Mouse (Mus musculus) gastrocnemius, adult 2 months (tissue): Measurements from ENCODE around the gene Cct8. TPM values are rescaled to one million over a fixed set of nuclear protein-coding genes. Genes with fewer than 3 reads are reported as not detected.
"Not testable (repeated sequence)": the region's sequence is repeated elsewhere in the genome, so short reads cannot be mapped to it uniquely, and the experiment has no call there.

Experiments used
- DNase-seq: peaks from one replicate; pipeline ENCODE4 v3.0.0; 2022
- H3K27ac ChIP-seq: fragments of 200-600 bp; 2 replicates; pipeline ENCODE4 v1.8.1; 2022; ENCODE audit warnings: mild to moderate bottlenecking
- H3K4me3 ChIP-seq: fragments of 200-600 bp; 2 replicates; pipeline ENCODE4 v1.8.1; 2022; ENCODE audit warnings: mild to moderate bottlenecking, moderate library complexity
- CTCF ChIP-seq: fragments of 200-600 bp; IDR thresholded peaks from 2 replicates; pipeline ENCODE4 v1.8.1; 2022; ENCODE audit warnings: antibody characterized with exemption, mild to moderate bottlenecking, moderate library complexity
- intact Hi-C: fragments of 180-260 bp; cut with DNase I; formaldehyde crosslinking; loops from one replicate; pipeline ENCODE4 v1.15.1; 2025
- long read RNA-seq, 2 experiments: library from polyadenylated mRNA; stranded (forward); transcript quantifications; one replicate each; pipeline ENCODE4 v2.0.0; 2021
- total RNA-seq, 2 experiments: library from RNA; stranded (reverse); gene quantifications; 2 replicates each; pipeline ENCODE4 v1.2.3; 2021

The Cct8 gene
- 100 to 1,000 TPM; 114 to 135 TPM for total RNA-seq
- long read RNA-seq, experiment 1, transcript Cct8-201 (15 exons, 2,394 nt), result major isoform, 143 of 165 reads
- long read RNA-seq, experiment 1, partial matches to known transcripts, result 4 of 165 reads
- long read RNA-seq, experiment 1, other reads (novel, unspliced or antisense), result 18 of 165 reads
- long read RNA-seq, experiment 2, transcript Cct8-201 (15 exons, 2,394 nt), result major isoform, 188 of 210 reads
- long read RNA-seq, experiment 2, partial matches to known transcripts, result 4 of 210 reads
- long read RNA-seq, experiment 2, other reads (novel, unspliced or antisense), result 18 of 210 reads

- H3K27ac ChIP-seq, result peak within 1 kb of the TSS; percentile 94
- TF ChIP-seq CTCF, result no peak
- H3K4me3 ChIP-seq, result peak within 1 kb of the TSS; percentile 98
- intact Hi-C loops, result no loop called here
- DNase-seq, result peak; percentile 98
These were observed at the start of gene Cct8 for GRCm38 (mm10) chr16:87495716-87496447. Cct8 (minus strand) TSS chr16:87495873.

GRCm38 (mm10) chr16:87528755-87529154 lies 33.1 kb upstream of the Cct8 start:
- intact Hi-C loops, result no loop called here

GRCm38 (mm10) chr16:87527553-87528249 lies 32.0 kb upstream of the Cct8 start:
- no peak for DNase-seq
- Histone ChIP-seq H3K27ac (no peak overlapping the region), H3K4me3 (no peak overlapping the region)
- no peak for TF ChIP-seq CTCF
- intact Hi-C loops, result no loop called here

More at GRCm38 (mm10) chr16:87528755-87529154, 33.1 kb upstream of the Cct8 start:
- Histone ChIP-seq H3K27ac (no peak overlapping the region), H3K4me3 (no peak overlapping the region)
- no peak for DNase-seq
- TF ChIP-seq CTCF, result no peak

- Histone ChIP-seq H3K27ac (no peak overlapping the region), H3K4me3 (no peak overlapping the region)
- no peak for DNase-seq
- TF ChIP-seq CTCF, result no peak
- intact Hi-C loops, result no loop called here
These were observed 28.6 kb upstream of the Cct8 start for GRCm38 (mm10) chr16:87524228-87524627.

- TF ChIP-seq CTCF, result no peak
These were observed 16.7 kb upstream of the Cct8 start for GRCm38 (mm10) chr16:87512331-87512730.

GRCm38 (mm10) chr16:87511706-87512105 lies 16.0 kb upstream of the Cct8 start:
- Histone ChIP-seq H3K4me3 (no peak overlapping the region), H3K27ac (no peak overlapping the region)
- no peak for DNase-seq
- no peak for TF ChIP-seq CTCF
- intact Hi-C loops, result loop anchor here (2.0 kb wide), 1 partner anchor 41 kb away; the partner anchor contains the start of gene Map3k7cl

More at GRCm38 (mm10) chr16:87512331-87512730, 16.7 kb upstream of the Cct8 start:
- intact Hi-C loops, result no loop called here
- DNase-seq, result peak; percentile 35
- peak overlapping the region; percentile 24; the same call in 1 of the 2 replicates for H3K27ac ChIP-seq
- H3K4me3 ChIP-seq, result no peak overlapping the region

- Histone ChIP-seq H3K27ac (no peak overlapping the region), H3K4me3 (no peak overlapping the region)
- DNase-seq, result no peak
- TF ChIP-seq CTCF, result no peak
- intact Hi-C loops, result no loop called here
These were observed 5.8 kb upstream of the Cct8 start for GRCm38 (mm10) chr16:87501304-87502078.

- no peak for DNase-seq
- TF ChIP-seq CTCF, result no peak
- H3K27ac ChIP-seq, result no peak overlapping the region
- intact Hi-C loops, result no loop called here
- H3K4me3 ChIP-seq, result no peak overlapping the region
These were observed 3.9 kb upstream of the Cct8 start for GRCm38 (mm10) chr16:87499556-87499955.

- H3K4me3 ChIP-seq, result no peak overlapping the region
- no peak overlapping the region for H3K27ac ChIP-seq
- no peak for TF ChIP-seq CTCF
- intact Hi-C loops, result no loop called here
- no peak for DNase-seq
These were observed 1.5 kb upstream of the Cct8 start for GRCm38 (mm10) chr16:87497171-87497570.

GRCm38 (mm10) chr16:87496728-87497127 lies 1.1 kb upstream of the Cct8 start:
- H3K27ac ChIP-seq, result no peak overlapping the region
- no peak for TF ChIP-seq CTCF
- no peak for DNase-seq
- H3K4me3 ChIP-seq, result peak overlapping the region; percentile 98
- intact Hi-C loops, result no loop called here

GRCm38 (mm10) chr16:87494955-87495655 lies 568 bp downstream of the Cct8 start:
- no peak for DNase-seq
- H3K4me3 ChIP-seq, result peak overlapping the region; percentile 98
- no peak for TF ChIP-seq CTCF
- intact Hi-C loops, result no loop called here
- peak overlapping the region; percentile 94 for H3K27ac ChIP-seq

- H3K27ac ChIP-seq, DNase-seq, H3K4me3 ChIP-seq, intact Hi-C loops: not testable (repeated sequence)
These were observed 3.4 kb downstream of the Cct8 start for GRCm38 (mm10) chr16:87492191-87492792.
